Mouse (Mus musculus) ES-Bruce4 (cell line): Measurements from ENCODE around the gene Rbm7.
"Not testable (repeated sequence)": the region's sequence is repeated elsewhere in the genome, so short reads cannot be mapped to it uniquely, and the experiment has no call there.

Source experiments
- CTCF ChIP-seq: IDR thresholded peaks from one replicate; pipeline ENCODE4 v1.8.1; 2011; ENCODE audit warnings: low read depth, low read length
- EP300 ChIP-seq: IDR thresholded peaks from 2 replicates; pipeline ENCODE4 v1.6.1; 2011; ENCODE audit warnings: low read depth, low read length; ENCODE audit not compliant: insufficient read depth
- POLR2A ChIP-seq: IDR thresholded peaks from one replicate; pipeline ENCODE4 v1.8.1; 2011; ENCODE audit warnings: low read length; ENCODE audit not compliant: insufficient read depth

- not testable (repeated sequence) for TF ChIP-seq POLR2A, EP300, CTCF
Measured at GRCm38 (mm10) chr9:48537616-48538015, 42.5 kb upstream of the Rbm7 start.
